Mouse (Mus musculus) heart, adult 2 months (tissue): ENCODE results near the gene Bik.

Experiments
- CTCF ChIP-seq: fragments of 200-600 bp; IDR thresholded peaks from 2 replicates; pipeline ENCODE4 v1.8.1; 2022; ENCODE audit warnings: antibody characterized with exemption, mild to moderate bottlenecking, moderate library complexity
- EP300 ChIP-seq: fragments of 200-500 bp; IDR thresholded peaks from 2 replicates; pipeline ENCODE4 v1.6.1; 2011; ENCODE audit warnings: low read depth, low read length, control low read depth; ENCODE audit not compliant: insufficient read depth
- POLR2A ChIP-seq: fragments of 200-500 bp; IDR thresholded peaks from 2 replicates; pipeline ENCODE4 v1.6.1; 2011; ENCODE audit warnings: mild to moderate bottlenecking, low read depth, low read length, control low read depth; ENCODE audit not compliant: insufficient read depth

DNA sequence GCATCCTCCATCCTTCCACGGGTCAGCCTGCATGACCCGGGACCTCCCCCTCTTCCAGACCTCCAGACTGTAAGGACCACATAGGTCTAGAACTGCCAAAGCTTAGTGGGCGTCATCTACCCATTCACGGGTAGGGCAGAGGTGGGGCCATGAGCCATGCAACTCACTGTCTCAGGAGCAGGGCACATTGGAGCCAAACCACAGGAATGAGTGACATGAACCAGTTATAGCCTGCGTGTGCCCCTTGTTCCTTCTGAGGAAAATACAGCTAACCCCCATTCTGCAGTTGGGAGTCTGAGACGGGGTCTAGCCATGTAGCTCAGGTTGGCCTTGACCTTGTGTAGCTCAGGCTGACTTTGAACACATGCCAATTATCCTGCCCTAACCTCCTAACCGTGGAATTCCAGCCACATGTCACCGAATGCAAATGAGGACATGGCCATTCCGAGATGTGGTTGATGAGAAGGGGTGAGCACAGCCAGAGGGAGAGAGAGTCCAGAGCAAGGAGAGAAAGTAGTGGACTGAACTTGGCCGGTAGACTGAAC, 45.4 kb upstream of the Bik start:
- TF ChIP-seq CTCF (no peak), POLR2A (no peak), EP300 (no peak)
